8 mouse cellular contexts compared by ENCODE assay signal in the genomic region with DNA sequence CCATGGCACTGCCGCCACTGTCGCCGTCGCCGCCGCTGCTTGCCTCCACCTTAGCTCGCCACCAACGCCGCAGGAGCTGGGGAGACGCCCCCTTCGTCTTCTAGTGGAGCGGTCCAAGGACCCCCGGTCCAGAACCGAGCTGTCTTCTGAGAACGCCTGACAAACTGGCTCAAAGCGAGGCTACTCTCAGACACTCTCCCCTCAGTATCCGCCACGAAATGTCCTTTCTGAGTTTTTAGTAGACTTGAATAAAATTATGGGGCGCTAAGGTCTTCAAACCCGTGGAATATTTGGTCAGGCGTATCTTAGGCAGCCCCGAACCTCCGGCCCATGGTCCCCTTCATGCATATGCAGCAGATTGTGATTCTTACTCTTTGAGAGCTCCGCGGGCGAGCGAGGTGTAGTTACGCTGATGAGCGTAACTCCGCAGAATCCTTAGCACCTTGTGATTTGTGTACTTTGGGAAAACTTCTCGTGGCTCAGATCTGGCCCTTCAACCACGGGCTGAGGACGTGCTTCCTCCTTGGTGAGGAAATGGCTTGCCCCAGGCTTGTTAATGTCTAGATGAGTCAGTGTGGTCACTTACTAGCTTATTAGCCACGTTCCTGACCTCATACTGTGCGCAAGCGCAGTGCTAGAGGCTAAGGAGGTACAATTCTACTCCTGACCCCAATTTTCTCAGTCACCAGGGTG. TPM values are rescaled to one million over a fixed set of nuclear protein-coding genes. Genes with fewer than 3 reads are reported as not detected.
A peak's percentile ranks its signal among the peaks of the same experiment; 100 is the strongest.
DNase-seq lines count a peak whose midpoint lies in the region; ATAC-seq and TF ChIP-seq lines count a peak whose summit lies in the region.

No protein-coding gene starts in this region.

- TF ChIP-seq POLR2A in thymus, adult 2 months (IDR thresholded peaks at IDR 0.05; ENCODE audit: control insufficient read depth, extremely low read depth, insufficient read depth, low read length, poor library complexity): peak; percentile 32; the same call in 1 of the 2 replicates

- WGBS in hindbrain, embryonic 10.5 days: 0% methylated on average over 36 of the region's 36 CpGs
- WGBS in lung, embryonic 16.5 days: under 1% methylated on average over 36 of the region's 36 CpGs
- under 1% methylated on average over 36 of the region's 36 CpGs for WGBS in thymus, adult 2 months

- DNase-seq in Muller cell, postnatal 12 days (ENCODE audit: inconsistent ontology term): peak; percentile 90
- peak; percentile 89 for DNase-seq in cerebellum, adult 9-11 months
- peak; percentile 89 for DNase-seq in hindbrain, embryonic 10.5 days (ENCODE audit: low spot score)
- DNase-seq in layer of hippocampus, adult 9-11 months: peak; percentile 86
- DNase-seq in ovary, adult 18-20 months (ENCODE audit: low spot score): peak; percentile 66
- peak; percentile 82 for DNase-seq in thymus, adult 2 months

- H3K4me1 ChIP-seq in hindbrain, embryonic 10.5 days (replicated peaks): peaks cover 74% of the 10 kb centered on the region
- H3K4me1 ChIP-seq in lung, embryonic 16.5 days (replicated peaks; ENCODE audit: control insufficient read depth, insufficient read depth, low read length): peaks cover 22% of the 10 kb centered on the region
- peaks cover 13% of the 10 kb centered on the region for H3K4me1 ChIP-seq in thymus, adult 2 months (replicated peaks; ENCODE audit: control insufficient read depth, insufficient read depth, low read length)

- peak overlapping the region; percentile 99 for H3K27ac ChIP-seq in hindbrain, embryonic 10.5 days
- H3K27ac ChIP-seq in lung, embryonic 16.5 days (ENCODE audit: low read length): peak overlapping the region; percentile 96
- H3K27ac ChIP-seq in thymus, adult 2 months (ENCODE audit: control insufficient read depth, insufficient read depth, low read length): peak overlapping the region; percentile 36; the same call in 1 of the 2 replicates

- H3K4me3 ChIP-seq in hindbrain, embryonic 10.5 days: peak overlapping the region; percentile 99
- H3K4me3 ChIP-seq in lung, embryonic 16.5 days (ENCODE audit: low read length): peak overlapping the region; percentile 97
- H3K4me3 ChIP-seq in thymus, adult 2 months (ENCODE audit: control insufficient read depth, insufficient read depth, low read length): peak overlapping the region; percentile 86

- peaks cover 16% of the 10 kb centered on the region for H3K9me3 ChIP-seq in hindbrain, embryonic 10.5 days
- peaks cover 9% of the 10 kb centered on the region for H3K9me3 ChIP-seq in lung, embryonic 16.5 days (ENCODE audit: control insufficient read depth, low read length)

- H3K36me3 ChIP-seq in hindbrain, embryonic 10.5 days: peaks cover 29% of the 10 kb centered on the region
- H3K36me3 ChIP-seq in lung, embryonic 16.5 days (ENCODE audit: control insufficient read depth, insufficient read depth, low read length): peaks cover 9% of the 10 kb centered on the region
- H3K36me3 ChIP-seq in thymus, adult 2 months (ENCODE audit: control insufficient read depth, insufficient read depth, low read length): no peaks in the 10 kb centered on the region

- H3K9ac ChIP-seq in lung, embryonic 16.5 days (ENCODE audit: low read length): peak overlapping the region; percentile 96

- peak overlapping the region; percentile 66 for H3K4me2 ChIP-seq in lung, embryonic 16.5 days (ENCODE audit: low read depth, low read length)

- peak; percentile 92 for ATAC-seq in frontal cortex, adult (ENCODE audit: low TSS enrichment)
- peak; percentile 85 for ATAC-seq in lung, embryonic 16.5 days (ENCODE audit: low read depth)

- H3K27me3 ChIP-seq in hindbrain, embryonic 10.5 days (ENCODE audit: insufficient read depth, poor library complexity, severe bottlenecking): no peaks in the 10 kb centered on the region
- H3K27me3 ChIP-seq in lung, embryonic 16.5 days (ENCODE audit: control insufficient read depth, insufficient read depth, low read depth, low read length): no peaks in the 10 kb centered on the region
- no peaks in the 10 kb centered on the region; the same call in 1 of the 2 replicates for H3K27me3 ChIP-seq in thymus, adult 2 months (ENCODE audit: control insufficient read depth, insufficient read depth, low read length)

- no peak for TF ChIP-seq CTCF in thymus, adult 2 months (IDR thresholded peaks at IDR 0.05; ENCODE audit: borderline replicate concordance, control insufficient read depth, extremely low read depth, insufficient read depth, low read length, poor library complexity)

RNA-seq across cellular contexts. Expression of gene Blcap, which starts 4.7 kb away (rescaled TPM):
- 78.4 and 100.0 TPM in 2 replicates for polyA plus RNA-seq in hindbrain, embryonic 10.5 days (2016; fragmentation: Nextera tagmentation; extraction: Ambion mirVana)
- 52.8 and 56.2 TPM in 2 replicates for polyA plus RNA-seq in lung, embryonic 16.5 days (2015; fragmentation: Nextera tagmentation; extraction: Ambion mirVana)
- polyA plus RNA-seq in thymus, adult 2 months (2012; rRNA removed): 28.2 and 35.3 TPM in 2 replicates

RNA-seq across cellular contexts. Expression of gene Nnat, which starts 6.5 kb away (rescaled TPM):
- polyA plus RNA-seq in hindbrain, embryonic 10.5 days (2016; fragmentation: Nextera tagmentation; extraction: Ambion mirVana): 1,503 and 2,739 TPM in 2 replicates
- 614 and 619 TPM in 2 replicates for polyA plus RNA-seq in lung, embryonic 16.5 days (2015; fragmentation: Nextera tagmentation; extraction: Ambion mirVana)
- 2.5 and 17.0 TPM in 2 replicates for polyA plus RNA-seq in thymus, adult 2 months (2012; rRNA removed)

Comparison
In these comparisons a context has a peak if more than half of its experiments do, and no peak if none do; other contexts are left out.
1. Peak in every context shown above with its lines: DNase-seq, ATAC-seq, H3K4me3 ChIP-seq and H3K27ac ChIP-seq.
2. H3K27ac ChIP-seq: peak in every context shown above with its lines; median percentile 99 in hindbrain, embryonic 10.5 days; 96 in lung, embryonic 16.5 days; 36 in thymus, adult 2 months.
3. RNA of gene Nnat, which starts 6.5 kb away (polyA plus RNA-seq): 1,503 to 2,739 TPM in hindbrain, embryonic 10.5 days and 614 to 619 TPM in lung, embryonic 16.5 days; 2.5 to 17.0 TPM in thymus, adult 2 months; every median in the first group is over 10 times any median in the second.